Mouse (Mus musculus) forebrain, embryonic 14.5 days (tissue): ENCODE measurements around the gene Btg1. TPM values are rescaled to one million over a fixed set of nuclear protein-coding genes. Genes with fewer than 3 reads are reported as not detected.

Experiments
- ATAC-seq: fragments of 200-750 bp; cut with Nextera tagmentation; 2 replicates; pipeline ENCODE4 v1.8.0; 2017; ENCODE audit warnings: mild to moderate bottlenecking, moderate library complexity
- DNase-seq: peaks from one replicate; pipeline ENCODE4 v3.0.0-alpha.2; 2015; ENCODE audit warnings: low spot score
- H3K27ac ChIP-seq: fragments of 300-500 bp; sonication (generic); 2 replicates; pipeline ENCODE4 v1.5.1; 2014; ENCODE audit warnings: low read depth, mild to moderate bottlenecking, control low read depth, low read length, moderate library complexity
- H3K27me3 ChIP-seq: fragments of 300-500 bp; sonication (generic); replicated peaks from 2 replicates; pipeline ENCODE4 v1.6.1; 2014; ENCODE audit warnings: low read length, control low read depth, mixed read lengths; ENCODE audit not compliant: control insufficient read depth, insufficient read depth
- H3K36me3 ChIP-seq: fragments of 300-500 bp; sonication (generic); 2 replicates; pipeline ENCODE4 v1.6.1; 2014; ENCODE audit warnings: low read length, control low read depth; ENCODE audit not compliant: control insufficient read depth, insufficient read depth
- H3K4me1 ChIP-seq: fragments of 300-500 bp; sonication (generic); 2 replicates; pipeline ENCODE4 v1.6.1; 2014; ENCODE audit warnings: antibody characterized with exemption, low read length, control low read depth; ENCODE audit not compliant: control insufficient read depth, insufficient read depth
- H3K4me2 ChIP-seq: fragments of 300-500 bp; sonication (generic); 2 replicates; pipeline ENCODE4 v1.6.1; 2014; ENCODE audit warnings: mild to moderate bottlenecking, control low read depth, low read length
- H3K4me3 ChIP-seq: fragments of 300-500 bp; sonication (generic); 2 replicates; pipeline ENCODE4 v1.5.1; 2014; ENCODE audit warnings: low read depth, low read length, control low read depth
- H3K9ac ChIP-seq: fragments of 300-500 bp; sonication (generic); 2 replicates; pipeline ENCODE4 v1.6.1; 2014; ENCODE audit warnings: mild to moderate bottlenecking, low read length, control low read depth, moderate library complexity
- H3K9me3 ChIP-seq: fragments of 300-500 bp; sonication (generic); replicated peaks from 2 replicates; pipeline ENCODE4 v1.6.1; 2016; ENCODE audit warnings: low read length, control low read depth, mixed read lengths; ENCODE audit not compliant: control insufficient read depth
- WGBS: fragments of 180-500 bp; shearing (Covaris S2); extraction: QIAGEN DNeasy Blood & Tissue Kit; methylation state at CpG from one replicate; pipeline ENCODE4 v1.1.7; 2014; 5-methylcytosine and 5-hydroxymethylcytosine counted together
- polyA plus RNA-seq: library from polyadenylated mRNA; unstranded; fragments of >200 nt; fragmentation: Nextera tagmentation; extraction: Ambion mirVana; gene quantifications from 2 replicates; pipeline ENCODE4 v1.2.1, GENCODE M21; 2014

The Btg1 gene
- 63.6 and 73.8 TPM in 2 replicates for polyA plus RNA-seq

DNA sequence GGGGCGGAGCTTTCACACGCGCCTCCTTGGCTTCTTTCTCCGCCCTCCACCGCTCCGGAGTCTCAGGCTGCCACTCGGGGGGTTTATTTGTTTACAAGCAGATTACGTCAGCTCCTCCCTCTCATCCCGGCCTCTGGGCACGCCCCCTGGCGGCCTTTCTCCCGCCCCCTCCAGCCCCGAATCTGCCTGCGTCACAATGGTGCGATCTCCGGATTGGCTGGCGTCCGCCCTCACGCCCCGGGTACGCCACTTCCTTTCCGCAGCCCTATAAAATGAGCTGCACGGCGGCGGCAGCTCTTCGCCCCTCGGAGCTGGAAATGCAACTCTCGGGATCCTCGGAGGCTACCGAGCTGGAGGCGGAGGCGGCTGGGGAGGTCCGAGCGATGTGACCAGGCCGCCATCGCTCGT is at the start of gene Btg1:
TSS of gene Btg1 (plus strand) at position 298 of the 408 bp plus-strand sequence.
- peak; percentile 96 for ATAC-seq
- under 1% methylated on average over 36 of the region's 37 CpGs for WGBS
- Histone ChIP-seq H3K4me2 (peak within 1 kb of the TSS; percentile 49), H3K27ac (peak within 1 kb of the TSS; percentile 95), H3K4me1 (peaks cover 13% of the 10 kb centered on the region), H3K4me3 (peak within 1 kb of the TSS; percentile 100), H3K27me3 (no peaks in the 10 kb centered on the region), H3K9me3 (no peaks in the 10 kb centered on the region), H3K36me3 (peaks cover 13% of the 10 kb centered on the region), H3K9ac (peak within 1 kb of the TSS; percentile 100)
- peak; percentile 99 for DNase-seq

DNA sequence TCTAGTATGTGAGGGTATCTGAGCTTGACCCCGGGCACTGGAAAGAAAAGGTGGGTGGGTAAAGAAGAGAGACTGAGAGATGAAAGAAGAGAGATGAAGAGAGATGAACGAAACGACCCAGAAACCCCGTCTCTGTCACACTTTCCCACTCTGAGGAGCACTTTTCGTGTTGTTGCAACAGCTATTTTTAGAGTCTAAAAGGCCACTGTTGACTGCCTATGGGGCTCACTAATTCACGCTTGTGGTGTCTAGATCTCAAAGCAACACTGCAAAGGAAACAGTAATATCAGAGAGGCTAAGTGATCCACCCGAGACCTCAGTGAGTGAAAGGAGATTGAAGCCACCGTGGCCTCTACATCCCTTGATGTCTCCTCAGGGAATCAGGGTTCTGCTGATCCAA is 47.3 kb upstream of the Btg1 start:
- WGBS: 92% methylated on average over 8 of the region's 8 CpGs
- no peak for DNase-seq

DNA sequence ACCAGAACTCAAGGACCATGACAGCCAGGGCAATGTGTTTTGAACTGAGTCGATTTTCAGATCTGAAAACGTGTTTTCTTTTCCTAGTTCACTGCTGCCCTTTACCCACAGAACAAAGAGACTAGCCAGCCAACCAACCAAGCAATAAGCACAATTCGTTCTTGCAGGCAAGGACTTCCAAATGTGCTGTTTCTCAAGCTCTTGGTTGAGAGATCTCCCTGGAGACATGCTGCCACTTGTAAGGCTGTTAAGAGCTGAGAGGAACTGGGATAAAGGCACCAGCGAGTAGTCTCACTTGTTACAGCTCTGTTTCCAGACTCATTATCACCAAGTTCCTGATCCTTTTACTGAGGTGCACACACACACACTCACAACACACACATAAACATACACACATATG is 45.6 kb upstream of the Btg1 start:
- H3K4me1 ChIP-seq: no peaks in the 10 kb centered on the region
- H3K4me2 ChIP-seq: no peak overlapping the region
- 78% methylated on average over 4 of the region's 4 CpGs for WGBS
- no peak overlapping the region for H3K27ac ChIP-seq
- no peak for ATAC-seq
- no peak for DNase-seq
- H3K9me3 ChIP-seq: no peaks in the 10 kb centered on the region
- H3K9ac ChIP-seq: no peak overlapping the region
- H3K27me3 ChIP-seq: no peaks in the 10 kb centered on the region
- H3K36me3 ChIP-seq: no peaks in the 10 kb centered on the region
- no peak overlapping the region for H3K4me3 ChIP-seq

More for the DNA sequence above, 47.3 kb upstream of the Btg1 start:
- H3K9ac ChIP-seq: no peak overlapping the region
- H3K4me3 ChIP-seq: no peak overlapping the region
- no peak overlapping the region for H3K4me2 ChIP-seq
- no peak overlapping the region for H3K27ac ChIP-seq
- no peaks in the 10 kb centered on the region for H3K27me3 ChIP-seq
- no peaks in the 10 kb centered on the region for H3K9me3 ChIP-seq
- H3K36me3 ChIP-seq: no peaks in the 10 kb centered on the region
- no peak for ATAC-seq
- H3K4me1 ChIP-seq: no peaks in the 10 kb centered on the region

DNA sequence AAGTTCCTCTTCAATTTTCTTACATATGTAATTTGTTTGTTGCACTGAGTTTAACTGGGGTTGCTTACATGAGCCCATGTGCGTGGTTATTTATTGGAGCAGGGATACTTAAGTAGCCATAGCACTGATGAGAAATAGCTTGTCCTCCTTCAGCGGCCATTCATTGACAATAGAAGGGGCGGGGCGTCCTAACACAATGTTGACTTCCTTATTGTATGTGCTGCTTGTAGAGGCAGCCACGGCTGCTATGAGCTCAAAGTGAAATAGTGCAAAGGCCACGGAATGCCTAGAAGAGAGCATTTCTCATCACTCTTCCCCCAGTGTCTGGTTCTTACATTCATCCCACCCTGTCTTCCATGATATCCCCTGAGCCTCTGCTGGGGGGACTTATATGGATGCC is 42.0 kb upstream of the Btg1 start:
- H3K9me3 ChIP-seq: no peaks in the 10 kb centered on the region
- no peak overlapping the region for H3K4me2 ChIP-seq
- DNase-seq: no peak
- H3K9ac ChIP-seq: no peak overlapping the region
- H3K36me3 ChIP-seq: no peaks in the 10 kb centered on the region
- H3K4me3 ChIP-seq: no peak overlapping the region
- no peak for ATAC-seq
- 81% methylated on average over 6 of the region's 6 CpGs for WGBS
- no peaks in the 10 kb centered on the region for H3K27me3 ChIP-seq
- no peaks in the 10 kb centered on the region for H3K4me1 ChIP-seq
- no peak overlapping the region for H3K27ac ChIP-seq

DNA sequence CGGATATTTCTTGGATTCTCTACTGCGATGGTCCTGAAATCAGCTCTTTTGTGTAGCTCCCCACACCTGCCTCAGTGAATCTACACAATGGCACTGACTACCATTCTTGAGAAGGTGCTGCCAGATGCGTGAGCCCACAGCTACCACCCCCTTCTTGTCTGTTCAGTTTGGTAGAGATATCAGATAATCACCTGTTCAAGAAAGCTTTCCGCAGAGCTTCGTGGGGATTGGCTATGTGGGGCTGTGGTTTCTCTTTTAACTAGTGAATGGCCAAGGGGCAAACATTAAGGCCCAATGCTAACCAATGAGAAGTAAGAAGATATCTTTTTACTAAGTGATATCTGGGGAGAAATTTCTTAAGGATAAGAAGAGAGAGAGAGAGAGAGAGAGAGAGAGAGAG is 41.5 kb upstream of the Btg1 start:
- ATAC-seq (no peak), DNase-seq (no peak)
- Histone ChIP-seq H3K4me3 (no peak overlapping the region), H3K27me3 (no peaks in the 10 kb centered on the region), H3K27ac (no peak overlapping the region), H3K36me3 (no peaks in the 10 kb centered on the region), H3K9ac (no peak overlapping the region), H3K4me1 (no peaks in the 10 kb centered on the region), H3K9me3 (no peaks in the 10 kb centered on the region), H3K4me2 (no peak overlapping the region)
- WGBS: 79% methylated on average over 5 of the region's 5 CpGs

DNA sequence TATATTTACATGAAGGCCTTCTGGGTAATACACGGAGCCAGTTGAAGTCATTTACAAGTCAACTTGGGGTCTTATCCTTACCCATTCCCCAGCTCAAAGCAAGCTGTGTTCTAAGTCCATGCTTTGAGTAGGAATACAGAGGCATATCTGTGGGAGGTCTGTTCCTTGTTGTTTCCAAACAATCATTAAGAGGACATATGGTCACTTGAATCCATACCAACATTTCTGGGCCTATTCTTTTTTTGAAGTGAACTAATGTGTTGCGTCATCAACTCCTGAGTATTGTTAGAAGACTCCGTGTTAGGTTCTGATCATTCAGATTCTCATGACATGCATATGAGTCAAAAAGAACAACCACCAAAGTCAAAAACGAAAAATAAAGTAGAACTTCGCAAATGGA is 37.9 kb upstream of the Btg1 start:
- no peak for DNase-seq
- no peaks in the 10 kb centered on the region for H3K36me3 ChIP-seq
- no peak overlapping the region for H3K9ac ChIP-seq
- H3K27me3 ChIP-seq: no peaks in the 10 kb centered on the region
- ATAC-seq: no peak
- no peak overlapping the region for H3K4me3 ChIP-seq
- no peaks in the 10 kb centered on the region; the same call in 1 of the 2 replicates for H3K4me1 ChIP-seq
- no peaks in the 10 kb centered on the region for H3K9me3 ChIP-seq
- 87% methylated on average over 5 of the region's 5 CpGs for WGBS
- no peak overlapping the region for H3K27ac ChIP-seq
- no peak overlapping the region for H3K4me2 ChIP-seq

DNA sequence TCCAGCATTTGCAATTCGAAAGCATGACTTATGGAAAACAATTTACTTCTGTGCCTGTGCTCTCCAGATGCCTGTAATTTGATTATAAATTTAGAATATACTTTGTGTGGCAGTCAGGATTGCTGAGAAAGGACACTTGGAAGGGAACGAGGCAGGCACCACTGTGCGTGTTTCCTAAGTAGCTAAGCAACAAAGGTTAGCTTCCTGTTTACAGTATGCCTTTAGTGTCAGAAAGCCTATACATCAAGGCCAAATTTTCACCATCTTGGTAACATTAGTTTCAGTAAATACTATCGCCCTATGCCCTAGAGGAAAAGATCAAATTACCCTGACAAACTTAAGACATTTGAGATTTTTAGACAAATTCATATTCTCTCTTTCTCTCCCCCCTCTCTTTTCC is 37.4 kb upstream of the Btg1 start:
- H3K9me3 ChIP-seq: no peaks in the 10 kb centered on the region
- no peak for ATAC-seq
- no peaks in the 10 kb centered on the region; the same call in 1 of the 2 replicates for H3K4me1 ChIP-seq
- 81% methylated on average over 4 of the region's 4 CpGs for WGBS
- H3K27ac ChIP-seq: no peak overlapping the region
- no peak overlapping the region for H3K9ac ChIP-seq
- H3K36me3 ChIP-seq: no peaks in the 10 kb centered on the region
- DNase-seq: no peak
- H3K4me2 ChIP-seq: no peak overlapping the region
- no peaks in the 10 kb centered on the region for H3K27me3 ChIP-seq
- H3K4me3 ChIP-seq: no peak overlapping the region

DNA sequence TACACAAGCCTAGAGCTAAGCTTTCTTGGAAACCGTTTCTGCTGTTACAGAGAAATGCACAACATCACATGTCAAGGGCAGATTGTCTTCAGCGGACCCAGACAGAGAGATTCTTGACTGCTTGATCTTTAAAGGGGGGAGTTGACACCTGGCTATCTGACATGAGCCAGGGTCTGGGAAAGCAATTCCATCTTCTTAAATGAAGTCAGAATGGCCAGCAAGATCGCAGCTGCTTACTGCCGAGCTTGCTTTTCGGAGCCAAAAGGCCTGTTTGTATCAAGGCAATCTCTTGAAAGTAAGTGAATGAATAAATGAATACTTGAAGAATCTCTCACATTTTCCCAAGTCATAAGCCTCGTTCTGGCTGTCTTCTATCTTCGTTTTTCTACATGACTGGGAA is 36.6 kb upstream of the Btg1 start:
- 93% methylated on average over 7 of the region's 7 CpGs for WGBS
- no peaks in the 10 kb centered on the region for H3K36me3 ChIP-seq
- no peaks in the 10 kb centered on the region for H3K9me3 ChIP-seq
- H3K27ac ChIP-seq: no peak overlapping the region
- DNase-seq (no peak), ATAC-seq (no peak)
- no peak overlapping the region for H3K4me2 ChIP-seq
- H3K4me1 ChIP-seq: no peaks in the 10 kb centered on the region; the same call in 1 of the 2 replicates
- no peak overlapping the region for H3K9ac ChIP-seq
- no peak overlapping the region for H3K4me3 ChIP-seq
- no peaks in the 10 kb centered on the region for H3K27me3 ChIP-seq

DNA sequence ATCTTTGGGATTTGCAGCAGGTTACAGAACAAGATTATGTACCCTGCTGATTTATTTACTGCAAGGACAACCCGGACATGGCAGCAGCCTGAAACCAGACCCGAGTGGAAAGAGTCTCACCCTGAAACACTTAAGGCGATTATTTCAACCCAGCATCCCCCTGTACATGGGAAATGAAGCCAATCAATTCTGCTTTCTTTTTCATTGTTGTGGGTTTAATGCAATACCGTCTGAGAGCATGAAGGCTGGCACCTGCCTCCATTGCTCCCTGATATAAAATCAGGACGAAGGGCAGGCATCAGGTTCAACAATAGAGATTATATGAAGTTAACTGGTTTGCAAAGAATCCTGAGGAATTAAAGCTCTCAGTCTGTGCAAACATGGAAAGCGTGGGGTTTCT is 35.6 kb upstream of the Btg1 start:
- no peaks in the 10 kb centered on the region for H3K36me3 ChIP-seq
- H3K4me3 ChIP-seq: no peak overlapping the region
- no peaks in the 10 kb centered on the region for H3K27me3 ChIP-seq
- no peaks in the 10 kb centered on the region; the same call in 1 of the 2 replicates for H3K4me1 ChIP-seq
- no peak overlapping the region for H3K27ac ChIP-seq
- WGBS: 37% methylated on average over 6 of the region's 6 CpGs
- DNase-seq: no peak
- ATAC-seq: no peak
- no peaks in the 10 kb centered on the region for H3K9me3 ChIP-seq
- H3K4me2 ChIP-seq: no peak overlapping the region
- H3K9ac ChIP-seq: no peak overlapping the region
